Mouse (Mus musculus): ENCODE results near the gene Rpl23a. TPM values are rescaled to one million over a fixed set of nuclear protein-coding genes. Genes with fewer than 3 reads are reported as not detected.

Rpl23a gene
- 1,000 to 10,000 TPM; 1,019 to 1,174 TPM for total RNA-seq (2021)
- long read RNA-seq, experiment 1, transcript Rpl23a-201 (5 exons, 560 nt), result major isoform, 148 of 152 reads
- long read RNA-seq, experiment 1, partial matches to known transcripts, result 1 of 152 reads
- long read RNA-seq, experiment 1, other reads (novel, unspliced or antisense), result 1 of 152 reads
- long read RNA-seq, experiment 2, transcript Rpl23a-201 (5 exons, 560 nt), result major isoform, 198 of 205 reads
- long read RNA-seq, experiment 2, partial matches to known transcripts, result 0 of 205 reads
- long read RNA-seq, experiment 2, other reads (novel, unspliced or antisense), result 5 of 205 reads

GRCm38 (mm10) chr11:78182961-78183844, at the start of gene Rpl23a:
TSS of gene Rpl23a (minus strand) at chr11:78183584.
- intact Hi-C loops (cut with DNase I; ENCODE audit: low total_unique reads), result no loop called here
- DNase-seq, result peak; percentile 67

GRCm38 (mm10) chr11:78231518-78231917, 48.1 kb upstream of the Rpl23a start:
- intact Hi-C loops (cut with DNase I; ENCODE audit: low total_unique reads), result no loop called here
- DNase-seq, result no peak

- intact Hi-C loops (cut with DNase I; ENCODE audit: low total_unique reads), result no loop called here
- DNase-seq, result no peak
Observed at GRCm38 (mm10) chr11:78223586-78223985, 40.2 kb upstream of the Rpl23a start.

GRCm38 (mm10) chr11:78215709-78216317, 32.4 kb upstream of the Rpl23a start:
- intact Hi-C loops (cut with DNase I; ENCODE audit: low total_unique reads), result no loop called here
- no peak for DNase-seq

- no peak for DNase-seq
- intact Hi-C loops (cut with DNase I; ENCODE audit: low total_unique reads), result no loop called here
Observed at GRCm38 (mm10) chr11:78213086-78213817, 29.9 kb upstream of the Rpl23a start.

- intact Hi-C loops (cut with DNase I; ENCODE audit: low total_unique reads), result no loop called here
Observed at GRCm38 (mm10) chr11:78211513-78211912, 28.1 kb upstream of the Rpl23a start.

GRCm38 (mm10) chr11:78210615-78211014, 27.2 kb upstream of the Rpl23a start:
- intact Hi-C loops (cut with DNase I; ENCODE audit: low total_unique reads), result no loop called here
- DNase-seq, result no peak

More at GRCm38 (mm10) chr11:78211513-78211912, 28.1 kb upstream of the Rpl23a start:
- no peak for DNase-seq

- no peak for DNase-seq
- intact Hi-C loops (cut with DNase I; ENCODE audit: low total_unique reads), result no loop called here
Observed at GRCm38 (mm10) chr11:78209886-78210285, 26.5 kb upstream of the Rpl23a start.

GRCm38 (mm10) chr11:78207190-78207589, 23.8 kb upstream of the Rpl23a start:
- no peak for DNase-seq
- intact Hi-C loops (cut with DNase I; ENCODE audit: low total_unique reads), result no loop called here

GRCm38 (mm10) chr11:78205361-78206206, 22.2 kb upstream of the Rpl23a start:
- intact Hi-C loops (cut with DNase I; ENCODE audit: low total_unique reads), result no loop called here
- DNase-seq, result no peak

GRCm38 (mm10) chr11:78204287-78204686, 20.9 kb upstream of the Rpl23a start:
- no peak for DNase-seq
- intact Hi-C loops (cut with DNase I; ENCODE audit: low total_unique reads), result no loop called here

- no peak for DNase-seq
- intact Hi-C loops (cut with DNase I; ENCODE audit: low total_unique reads), result no loop called here
Observed at GRCm38 (mm10) chr11:78202372-78202771, 19.0 kb upstream of the Rpl23a start.

GRCm38 (mm10) chr11:78195101-78195863, 11.9 kb upstream of the Rpl23a start:
- intact Hi-C loops (cut with DNase I; ENCODE audit: low total_unique reads), result no loop called here
- DNase-seq, result no peak

- DNase-seq, result peak; percentile 78
- intact Hi-C loops (cut with DNase I; ENCODE audit: low total_unique reads), result no loop called here
Observed at GRCm38 (mm10) chr11:78194411-78195100, 11.2 kb upstream of the Rpl23a start.

GRCm38 (mm10) chr11:78193113-78193512, 9.7 kb upstream of the Rpl23a start, which contains the start of gene Proca1:
TSS of gene Proca1 (plus strand) at chr11:78193392.
- no peak for DNase-seq
- intact Hi-C loops (cut with DNase I; ENCODE audit: low total_unique reads), result no loop called here

GRCm38 (mm10) chr11:78190041-78190440, 6.7 kb upstream of the Rpl23a start:
- no peak for DNase-seq
- intact Hi-C loops (cut with DNase I; ENCODE audit: low total_unique reads), result no loop called here

GRCm38 (mm10) chr11:78189234-78190040, 6.1 kb upstream of the Rpl23a start:
- peak; percentile 76 for DNase-seq
- intact Hi-C loops (cut with DNase I; ENCODE audit: low total_unique reads), result no loop called here
